Mouse (Mus musculus) embryonic fibroblast, embryonic 13.5 days (primary cell): ENCODE data around the gene Mgat4b.

Experiments used
- CTCF ChIP-seq: IDR thresholded peaks from 2 replicates; pipeline ENCODE4 v1.5.1; 2011; ENCODE audit warnings: mild to moderate bottlenecking, control low read depth, low read length, moderate library complexity, borderline replicate concordance; ENCODE audit not compliant: insufficient read depth
- POLR2A ChIP-seq: IDR thresholded peaks from 2 replicates; pipeline ENCODE4 v1.6.1; 2011; ENCODE audit warnings: low read depth, mild to moderate bottlenecking, control low read depth, low read length, moderate library complexity

- no peak for TF ChIP-seq CTCF
- no peak for TF ChIP-seq POLR2A
Observed at GRCm38 (mm10) chr11:50198219-50198846, 12.4 kb upstream of the Mgat4b start.
